Mouse (Mus musculus): ENCODE measurements around the gene Gm10670. TPM values are rescaled to one million over a fixed set of nuclear protein-coding genes. Genes with fewer than 3 reads are reported as not detected.
"Not testable (repeated sequence)": the region's sequence is repeated elsewhere in the genome, so short reads cannot be mapped to it uniquely, and the experiment has no call there.

The Gm10670 gene
- polyA plus RNA-seq (2016; fragmentation: Nextera tagmentation; extraction: Ambion mirVana), result not detected in 2 replicates

- not testable (repeated sequence) for H3K27me3 ChIP-seq; H3K27ac ChIP-seq; H3K4me2 ChIP-seq (replicated peaks); H3K4me3 ChIP-seq; H3K4me1 ChIP-seq; H3K36me3 ChIP-seq; H3K9me3 ChIP-seq; H3K9ac ChIP-seq; ATAC-seq (ENCODE audit: insufficient number of reproducible peaks, insufficient read depth, low FRiP score, low TSS enrichment)
- WGBS, result no CpG with 5 or more reads among the region's 5 CpGs
Observed at GRCm38 (mm10) chr7:20474825-20475224, at the start of gene Gm10670. Gene Gm10670 (minus strand): TSS chr7:20474925.

GRCm38 (mm10) chr7:20510434-20510833 is 35.7 kb upstream of the Gm10670 start, which contains the start of gene Vmn1r103:
Gene Vmn1r103 (minus strand): TSS chr7:20510534.
- H3K27ac ChIP-seq; H3K36me3 ChIP-seq; H3K4me2 ChIP-seq (replicated peaks); H3K4me3 ChIP-seq; H3K9ac ChIP-seq; H3K9me3 ChIP-seq; H3K4me1 ChIP-seq; H3K27me3 ChIP-seq; ATAC-seq (ENCODE audit: insufficient number of reproducible peaks, insufficient read depth, low FRiP score, low TSS enrichment): not testable (repeated sequence)
- 13% methylated on average over 1 of the region's 3 CpGs for WGBS

- H3K9me3 ChIP-seq, result not testable (repeated sequence)
Observed at GRCm38 (mm10) chr7:20442493-20442892, 32.2 kb downstream of the Gm10670 start, which contains the start of gene Vmn1r101. Gene Vmn1r101 (minus strand): TSS chr7:20442593.

More at GRCm38 (mm10) chr7:20442493-20442892, 32.2 kb downstream of the Gm10670 start, which contains the start of gene Vmn1r101:
- H3K36me3 ChIP-seq; H3K4me1 ChIP-seq; H3K27me3 ChIP-seq; H3K4me3 ChIP-seq; H3K9ac ChIP-seq; H3K4me2 ChIP-seq (replicated peaks); H3K27ac ChIP-seq; ATAC-seq (ENCODE audit: insufficient number of reproducible peaks, insufficient read depth, low FRiP score, low TSS enrichment): not testable (repeated sequence)
- WGBS, result no CpG with 5 or more reads among the region's 2 CpGs

Other genes starting within 250 kb of the Gm10670 start
- gene Gm4498, start 241.1 kb downstream of the Gm10670 start, polyA plus RNA-seq (2016; fragmentation: Nextera tagmentation; extraction: Ambion mirVana), result not detected in 2 replicates
- gene Gm5890, start 212.1 kb downstream of the Gm10670 start, polyA plus RNA-seq (2016; fragmentation: Nextera tagmentation; extraction: Ambion mirVana), result not detected in 2 replicates
- gene Gm4133, start 140.9 kb downstream of the Gm10670 start, polyA plus RNA-seq (2016; fragmentation: Nextera tagmentation; extraction: Ambion mirVana), result not detected in 2 replicates
- gene Gm5728, start 99.5 kb downstream of the Gm10670 start, polyA plus RNA-seq (2016; fragmentation: Nextera tagmentation; extraction: Ambion mirVana), result not detected in 2 replicates
- gene Vmn1r100, start 57.0 kb downstream of the Gm10670 start, polyA plus RNA-seq (2016; fragmentation: Nextera tagmentation; extraction: Ambion mirVana), result not detected in 2 replicates
- gene Vmn1r101, start 32.3 kb downstream of the Gm10670 start, polyA plus RNA-seq (2016; fragmentation: Nextera tagmentation; extraction: Ambion mirVana), result not detected in 2 replicates
- not detected in 2 replicates for gene Vmn1r103, start 35.6 kb upstream of the Gm10670 start, polyA plus RNA-seq (2016; fragmentation: Nextera tagmentation; extraction: Ambion mirVana)
- gene Vmn1r104, start 58.9 kb upstream of the Gm10670 start, polyA plus RNA-seq (2016; fragmentation: Nextera tagmentation; extraction: Ambion mirVana), result not detected in 2 replicates
- not detected in 2 replicates for gene Gm5726, start 70.8 kb upstream of the Gm10670 start, polyA plus RNA-seq (2016; fragmentation: Nextera tagmentation; extraction: Ambion mirVana)
- not detected in 2 replicates for gene Gm4141, start 101.3 kb upstream of the Gm10670 start, polyA plus RNA-seq (2016; fragmentation: Nextera tagmentation; extraction: Ambion mirVana)
- not detected in 2 replicates for gene Gm4513, start 124.1 kb upstream of the Gm10670 start, polyA plus RNA-seq (2016; fragmentation: Nextera tagmentation; extraction: Ambion mirVana)
- not detected in 2 replicates for gene Vmn1r107, start 194.0 kb upstream of the Gm10670 start, polyA plus RNA-seq (2016; fragmentation: Nextera tagmentation; extraction: Ambion mirVana)
- gene Vmn1r111, start 228.3 kb upstream of the Gm10670 start, polyA plus RNA-seq (2016; fragmentation: Nextera tagmentation; extraction: Ambion mirVana), result not detected in 2 replicates